Mouse (Mus musculus) cerebellum, adult (tissue): ENCODE measurements around the gene Fbxo4.

Experiments
- ATAC-seq: cut with Nextera tagmentation; 2 replicates; pipeline ENCODE4 v1.9.2; 2017; ENCODE audit warnings: mild to moderate bottlenecking, moderate library complexity, mixed read lengths; ENCODE audit not compliant: insufficient number of reproducible peaks, low FRiP score, low TSS enrichment

The Fbxo4 gene

DNA sequence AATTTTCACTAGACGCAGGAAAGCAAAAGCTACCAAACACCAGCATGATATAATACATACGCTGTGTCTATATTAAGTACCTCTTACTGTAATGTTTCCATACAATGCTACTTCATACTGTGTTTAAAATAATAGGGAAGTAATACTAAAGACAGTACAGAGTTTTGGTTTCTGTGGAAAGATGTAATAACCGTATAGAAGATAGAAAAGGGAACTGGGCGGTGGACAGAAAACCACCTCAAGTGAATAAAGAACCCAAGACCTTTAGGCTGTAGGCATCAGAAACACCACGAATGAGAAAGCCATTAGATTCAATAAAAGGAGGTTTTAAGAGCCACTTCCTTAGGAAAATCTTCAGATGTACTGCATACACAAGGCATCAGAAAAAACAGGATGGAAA lies 3.4 kb upstream of the Fbxo4 start:
- no peak for ATAC-seq

DNA sequence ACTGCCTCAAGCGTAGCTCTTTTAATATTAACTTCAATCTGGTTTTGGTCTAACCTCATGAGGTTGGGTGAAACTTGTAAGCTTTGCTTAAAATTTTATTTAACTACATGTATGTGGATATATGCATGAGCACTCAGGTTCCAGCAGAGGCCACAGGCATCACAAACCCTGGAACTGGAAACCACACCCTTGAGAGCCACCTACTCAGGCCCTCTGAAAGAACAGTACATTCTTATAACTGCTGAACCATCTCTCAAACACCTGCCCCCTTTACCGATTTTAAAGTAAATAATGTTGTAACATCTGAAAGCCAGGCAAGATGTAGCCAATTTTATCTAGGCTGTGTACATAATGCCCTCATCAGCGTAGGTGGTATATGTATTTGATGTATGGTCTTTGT lies 498 bp upstream of the Fbxo4 start:
- ATAC-seq, result no peak

DNA sequence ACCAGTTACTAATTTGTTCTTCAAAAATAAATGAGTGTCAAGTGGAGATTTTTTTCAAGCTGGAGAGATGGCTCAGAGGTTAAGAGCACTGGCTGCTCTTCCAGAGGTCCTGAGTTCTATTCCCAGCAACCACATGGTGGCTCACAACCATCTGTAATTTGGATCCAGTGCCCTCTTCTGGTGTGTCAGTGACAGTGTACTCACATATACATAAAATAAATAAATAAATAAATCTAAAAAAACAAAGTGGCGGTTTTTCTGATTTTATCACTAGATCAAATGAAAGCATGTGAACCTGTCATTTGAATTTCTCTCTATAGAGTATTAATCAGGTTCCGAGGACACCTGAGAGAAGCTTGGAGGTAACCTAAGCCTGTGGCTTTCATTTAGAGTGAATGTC lies 1.1 kb downstream of the Fbxo4 start:
- no peak for ATAC-seq

- no peak for ATAC-seq
Observed at GRCm38 (mm10) chr15:3973300-3973699, 6.1 kb downstream of the Fbxo4 start.

DNA sequence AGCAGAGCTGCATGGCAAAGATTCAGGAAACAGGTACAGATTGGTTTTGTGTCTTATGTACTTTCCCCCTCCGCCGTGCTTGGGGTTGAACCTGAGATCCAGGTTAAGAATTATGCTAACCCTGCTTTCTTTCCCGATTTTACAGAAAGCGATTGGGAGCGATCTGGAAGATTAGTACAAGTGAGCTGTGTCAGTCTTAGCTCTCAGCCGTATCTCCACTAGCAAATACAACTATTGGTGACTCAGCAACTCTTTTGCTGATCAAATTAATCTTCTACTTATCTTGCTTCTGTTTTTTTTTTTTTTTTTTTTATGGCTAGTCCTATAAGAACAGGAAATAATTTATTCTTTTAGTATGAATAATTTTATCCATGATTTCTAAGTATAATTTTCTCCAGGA lies 9.2 kb downstream of the Fbxo4 start:
- no peak for ATAC-seq

DNA sequence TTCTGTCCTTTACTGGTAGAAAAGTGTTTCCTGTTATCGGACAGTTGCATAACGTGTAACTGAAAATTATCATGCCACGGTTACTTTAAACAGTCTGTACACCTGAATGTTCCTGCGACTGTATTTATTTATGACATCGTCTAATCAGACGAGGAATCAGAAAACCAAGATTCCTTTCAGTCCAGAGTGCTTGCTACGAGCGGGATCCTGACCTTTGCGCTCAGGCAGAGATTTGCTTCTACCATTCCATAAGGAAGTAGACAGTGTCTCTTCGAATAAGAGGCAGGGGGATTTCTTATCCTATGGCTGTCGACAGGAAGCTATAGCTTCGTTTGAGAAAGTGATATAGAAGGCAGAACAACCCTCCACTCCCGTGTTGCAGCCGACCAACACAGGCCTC lies 9.6 kb downstream of the Fbxo4 start:
- no peak for ATAC-seq

- no peak for ATAC-seq
Observed at GRCm38 (mm10) chr15:3962251-3962650, 17.1 kb downstream of the Fbxo4 start.

- ATAC-seq, result no peak
Observed at GRCm38 (mm10) chr15:3960094-3960493, 19.3 kb downstream of the Fbxo4 start.

DNA sequence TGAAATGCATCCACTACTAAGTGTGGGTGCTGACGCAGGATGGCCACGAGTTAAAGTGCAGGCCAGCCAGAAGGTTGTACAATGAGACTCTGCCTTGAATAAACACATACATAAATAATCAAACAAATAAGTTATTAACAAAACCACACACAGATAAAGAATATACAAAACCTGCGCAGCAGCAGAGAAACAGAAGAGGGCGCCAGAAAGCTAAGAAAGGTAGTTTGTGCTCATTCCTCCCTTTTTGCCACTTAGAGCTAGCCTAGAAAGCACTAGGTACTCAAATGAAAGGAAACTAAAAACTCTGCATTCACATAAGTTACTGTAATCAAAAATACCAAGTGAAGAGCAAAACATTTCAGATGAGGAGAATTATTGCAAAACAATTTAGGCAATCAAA lies 21.4 kb downstream of the Fbxo4 start:
- ATAC-seq, result no peak

GRCm38 (mm10) chr15:3954971-3955370 lies 24.4 kb downstream of the Fbxo4 start:
- no peak for ATAC-seq

- no peak for ATAC-seq
Observed at GRCm38 (mm10) chr15:3938132-3938531, 41.2 kb downstream of the Fbxo4 start.

- no peak for ATAC-seq
Observed at GRCm38 (mm10) chr15:3936056-3936455, 43.3 kb downstream of the Fbxo4 start.

GRCm38 (mm10) chr15:3933466-3933865 lies 45.9 kb downstream of the Fbxo4 start:
- no peak for ATAC-seq

DNA sequence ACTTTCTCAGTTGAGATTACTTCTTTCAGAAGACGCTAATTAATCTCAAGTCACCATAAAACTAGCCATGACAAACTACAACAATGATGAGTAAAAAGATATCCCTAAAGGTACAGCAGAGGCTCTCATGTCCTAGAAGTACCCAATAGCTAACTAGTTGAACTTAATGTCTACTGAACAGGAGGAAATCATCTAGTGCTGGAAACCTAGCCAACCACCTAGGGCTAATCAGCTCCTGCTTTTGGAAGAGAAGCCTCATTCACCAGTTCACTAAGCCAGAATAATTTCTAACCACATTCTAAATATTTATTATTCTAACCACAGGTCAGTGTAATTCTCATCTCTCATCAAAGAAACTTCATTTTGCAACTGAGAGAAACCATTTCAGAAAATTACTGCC lies 47.4 kb downstream of the Fbxo4 start:
- no peak for ATAC-seq
